Mouse (Mus musculus): ENCODE measurements at regions not wholly inside any gene's neighbourhood (a gene's known extent, or its start where the extent isn't known, plus 50 kb on each side); places are given as distances from the start of the nearest gene placed in this dataset.

- TF ChIP-seq ZNF384 (IDR thresholded peaks at IDR 0.05; ENCODE audit: low read depth, low read length) (no peak), MAFK (IDR thresholded peaks at IDR 0.05; ENCODE audit: insufficient read depth, low read depth, low read length) (no peak)
These were observed 238.0 kb upstream of the Igfbp3 start for GRCm38 (mm10) chr11:7451756-7452155.
